Mouse (Mus musculus) olfactory bulb, adult 2 months (tissue): Measurements from ENCODE around the gene Smarce1.

Experiments used
- CTCF ChIP-seq: fragments of 200-500 bp; IDR thresholded peaks from 2 replicates; pipeline ENCODE4 v1.5.1; 2012; ENCODE audit warnings: low read depth, mild to moderate bottlenecking, low read length, moderate library complexity; ENCODE audit not compliant: insufficient read depth
- POLR2A ChIP-seq: fragments of 200-500 bp; IDR thresholded peaks from 2 replicates; pipeline ENCODE4 v1.6.1; 2012; ENCODE audit warnings: mild to moderate bottlenecking, low read depth, low read length, moderate library complexity; ENCODE audit not compliant: insufficient read depth

GRCm38 (mm10) chr11:99253893-99254292 lies 23.1 kb upstream of the Smarce1 start:
- TF ChIP-seq CTCF, result no peak
- TF ChIP-seq POLR2A, result no peak
